Mouse (Mus musculus): ENCODE data around the gene Actb. TPM values are rescaled to one million over a fixed set of nuclear protein-coding genes. Genes with fewer than 3 reads are reported as not detected.

The Actb gene
- total RNA-seq, 2 experiments from 2014 or later, result 1,025 to 1,358 TPM

Other genes with a start within 250 kb of the Actb start
- under 1 TPM; 0.63 to 0.69 TPM for gene Slc29a4, start 214.2 kb downstream of the Actb start, total RNA-seq (2021)
- gene Tnrc18, start 89.1 kb downstream of the Actb start, total RNA-seq (2021), result 10 to 100 TPM; 75.6 to 83.8 TPM
- 1 to 10 TPM; 7.1 to 7.7 TPM for gene Fbxl18, start 11.3 kb downstream of the Actb start, total RNA-seq (2021)
- 10 to 100 TPM; 47.3 to 68.9 TPM for gene Fscn1, start 53.6 kb upstream of the Actb start, total RNA-seq (2021)
- gene Rnf216, start 206.2 kb upstream of the Actb start, total RNA-seq (2021), result 10 to 100 TPM; 25.7 to 29.4 TPM
- gene Olfr718-ps1, start 240.8 kb upstream of the Actb start, total RNA-seq (2021), result not detected